Mouse (Mus musculus) small intestine, adult 2 months (tissue): ENCODE data around the gene Higd1a. TPM values are rescaled to one million over a fixed set of nuclear protein-coding genes. Genes with fewer than 3 reads are reported as not detected.

Experiments
- H3K27ac ChIP-seq: fragments of 200-500 bp; 2 replicates; pipeline ENCODE4 v1.5.1; 2012; ENCODE audit warnings: low read depth, low read length, control low read depth, inconsistent platforms; ENCODE audit not compliant: insufficient read depth
- H3K27me3 ChIP-seq: fragments of 200-500 bp; 2 replicates; pipeline ENCODE4 v1.6.1; 2012; ENCODE audit warnings: mild to moderate bottlenecking, moderate library complexity, low read length, inconsistent platforms; ENCODE audit not compliant: control insufficient read depth, insufficient read depth
- H3K36me3 ChIP-seq: fragments of 200-500 bp; 2 replicates; pipeline ENCODE4 v1.6.1; 2012; ENCODE audit warnings: mild to moderate bottlenecking, low read length, control low read depth, inconsistent platforms; ENCODE audit not compliant: control insufficient read depth, insufficient read depth
- H3K4me1 ChIP-seq: fragments of 200-500 bp; 2 replicates; pipeline ENCODE4 v1.6.1; 2012; ENCODE audit warnings: low read length, inconsistent platforms, mixed read lengths; ENCODE audit not compliant: control insufficient read depth, insufficient read depth, insufficient read length
- H3K4me3 ChIP-seq: fragments of 200-500 bp; 2 replicates; pipeline ENCODE4 v1.5.1; 2012; ENCODE audit warnings: low read depth, mild to moderate bottlenecking, control low read depth, inconsistent platforms, low read length, moderate library complexity
- CTCF ChIP-seq: fragments of 200-500 bp; IDR thresholded peaks from 2 replicates; pipeline ENCODE4 v1.5.1; 2012; ENCODE audit warnings: low read depth, mild to moderate bottlenecking, control low read depth, inconsistent platforms, low read length, moderate library complexity, mixed read lengths; ENCODE audit not compliant: insufficient replicate concordance, insufficient read length; ENCODE audit errors: extremely low read depth
- POLR2A ChIP-seq: fragments of 200-500 bp; IDR thresholded peaks from 2 replicates; pipeline ENCODE4 v1.6.1; 2012; ENCODE audit warnings: low read depth, mild to moderate bottlenecking, control low read depth, inconsistent platforms, low read length, moderate library complexity
- WGBS: fragments of 180-500 bp; shearing (Covaris S2); methylation state at CpG from one replicate; pipeline ENCODE4 v1.1.7; 2018; 5-methylcytosine and 5-hydroxymethylcytosine counted together
- polyA plus RNA-seq: library from polyadenylated mRNA; depleted of rRNA; stranded (reverse); fragments of >200 nt; gene quantifications from 2 replicates; pipeline ENCODE4 v1.2.3, GENCODE M21; 2012

The Higd1a gene
- polyA plus RNA-seq, 1 experiment: 11.4 TPM

- no peaks in the 10 kb centered on the region for H3K4me1 ChIP-seq
- no peaks in the 10 kb centered on the region for H3K27me3 ChIP-seq
- TF ChIP-seq CTCF (no peak), POLR2A (no peak)
- peaks cover 22% of the 10 kb centered on the region for H3K36me3 ChIP-seq
- no peak overlapping the region for H3K4me3 ChIP-seq
- no peak overlapping the region for H3K27ac ChIP-seq
- WGBS: 63% methylated on average over 5 of the region's 5 CpGs
Observed at GRCm38 (mm10) chr9:121847842-121848241, 10.3 kb downstream of the Higd1a start.

- Histone ChIP-seq H3K4me3 (no peak overlapping the region), H3K4me1 (no peaks in the 10 kb centered on the region), H3K27ac (no peak overlapping the region), H3K36me3 (peaks cover 22% of the 10 kb centered on the region), H3K27me3 (no peaks in the 10 kb centered on the region)
- 92% methylated on average over 4 of the region's 4 CpGs for WGBS
- TF ChIP-seq CTCF (no peak), POLR2A (no peak)
Observed at GRCm38 (mm10) chr9:121847138-121847537, 11.0 kb downstream of the Higd1a start.

GRCm38 (mm10) chr9:121846526-121847118, 11.5 kb downstream of the Higd1a start:
- TF ChIP-seq POLR2A: no peak
- TF ChIP-seq CTCF: peak; percentile 80; the same call in 1 of the 2 replicates
- H3K36me3 ChIP-seq: peaks cover 19% of the 10 kb centered on the region
- 32% methylated on average over 10 of the region's 10 CpGs for WGBS

DNA sequence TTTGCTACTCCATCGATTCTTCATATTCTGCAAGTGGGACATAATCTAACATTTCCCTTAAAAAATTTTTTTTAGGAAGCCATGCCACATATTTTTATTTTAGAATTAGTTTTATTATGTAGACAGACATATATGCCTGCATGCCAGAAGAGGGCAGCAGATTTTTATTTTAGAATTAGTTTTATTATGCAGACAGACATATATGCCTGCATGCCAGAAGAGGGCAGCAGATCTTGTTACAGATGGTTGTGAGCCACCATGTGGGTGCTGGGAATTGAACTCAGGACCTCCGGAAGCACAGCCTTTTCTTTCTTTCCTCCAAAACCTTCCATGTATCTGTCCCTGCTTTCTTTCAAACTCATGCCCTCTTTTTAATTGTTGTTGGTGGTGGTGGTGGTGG, 15.2 kb downstream of the Higd1a start:
- peaks cover 9% of the 10 kb centered on the region for H3K27me3 ChIP-seq
- H3K36me3 ChIP-seq: peaks cover 3% of the 10 kb centered on the region; the same call in 1 of the 2 replicates
- no peak overlapping the region for H3K27ac ChIP-seq
- TF ChIP-seq POLR2A (no peak), CTCF (peak; percentile 26; the same call in 1 of the 2 replicates)
- WGBS: 94% methylated on average over 2 of the region's 2 CpGs
- H3K4me1 ChIP-seq: peaks cover 2% of the 10 kb centered on the region; the same call in 1 of the 2 replicates
- no peak overlapping the region for H3K4me3 ChIP-seq

More at GRCm38 (mm10) chr9:121846526-121847118, 11.5 kb downstream of the Higd1a start:
- Histone ChIP-seq H3K27ac (no peak overlapping the region), H3K4me3 (no peak overlapping the region), H3K27me3 (no peaks in the 10 kb centered on the region), H3K4me1 (no peaks in the 10 kb centered on the region)

- Histone ChIP-seq H3K4me1 (peaks cover 2% of the 10 kb centered on the region; the same call in 1 of the 2 replicates), H3K36me3 (no peaks in the 10 kb centered on the region), H3K27ac (no peak overlapping the region), H3K27me3 (peaks cover 9% of the 10 kb centered on the region), H3K4me3 (peak overlapping the region; percentile 43)
- WGBS: 34% methylated on average over 7 of the region's 7 CpGs
- TF ChIP-seq CTCF (no peak), POLR2A (no peak)
Observed at GRCm38 (mm10) chr9:121839622-121839965, 18.6 kb downstream of the Higd1a start.

DNA sequence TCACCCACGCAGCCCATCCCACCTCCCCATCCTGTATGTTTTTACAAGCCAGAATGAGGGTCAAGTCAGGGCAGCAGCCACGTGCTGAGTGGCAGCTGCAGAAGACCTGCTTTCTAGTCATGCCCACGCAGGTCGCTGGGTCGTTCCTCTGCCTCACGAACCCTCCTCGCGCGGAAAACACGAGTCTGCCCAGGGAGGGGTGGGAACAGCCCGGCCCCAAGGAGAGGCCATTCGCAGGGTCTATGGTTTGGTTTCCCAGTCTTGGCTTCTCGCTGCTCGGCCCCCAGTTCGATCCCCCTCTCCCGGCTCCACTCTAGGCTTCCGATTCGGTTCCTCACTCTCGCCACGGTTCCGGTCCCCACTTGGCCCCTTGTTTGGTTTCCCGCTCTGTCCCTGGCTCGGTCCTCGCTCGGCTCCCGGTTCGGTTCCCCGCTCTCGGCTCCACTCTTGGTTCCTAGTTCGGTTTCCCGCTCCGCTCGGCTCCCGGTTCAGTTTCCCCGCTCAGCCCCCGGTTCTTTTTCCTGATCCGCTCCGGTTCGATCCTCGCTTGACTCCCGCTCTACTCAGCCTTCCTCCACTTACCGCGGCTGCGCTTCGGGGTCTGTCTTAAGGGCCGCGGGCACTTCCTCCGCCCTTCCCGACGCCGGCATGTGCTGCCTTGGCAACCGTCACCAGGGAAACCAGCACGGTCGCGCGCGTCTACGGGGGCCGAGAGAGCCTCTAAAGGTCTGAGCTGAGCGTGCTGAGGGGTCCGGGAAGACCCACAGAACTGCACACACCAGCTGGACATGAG, 19.1 kb downstream of the Higd1a start, which contains the start of gene Ccdc13:
Gene Ccdc13, minus strand, starts transcription at position 633 of the 793 bp plus-strand sequence.
- Histone ChIP-seq H3K36me3 (no peaks in the 10 kb centered on the region), H3K4me1 (peaks cover 2% of the 10 kb centered on the region; the same call in 1 of the 2 replicates), H3K4me3 (peak within 1 kb of the TSS; percentile 43), H3K27ac (no peak within 1 kb of the TSS), H3K27me3 (peaks cover 9% of the 10 kb centered on the region)
- TF ChIP-seq POLR2A: no peak
- TF ChIP-seq CTCF: no peak
- 12% methylated on average over 61 of the region's 61 CpGs for WGBS

DNA sequence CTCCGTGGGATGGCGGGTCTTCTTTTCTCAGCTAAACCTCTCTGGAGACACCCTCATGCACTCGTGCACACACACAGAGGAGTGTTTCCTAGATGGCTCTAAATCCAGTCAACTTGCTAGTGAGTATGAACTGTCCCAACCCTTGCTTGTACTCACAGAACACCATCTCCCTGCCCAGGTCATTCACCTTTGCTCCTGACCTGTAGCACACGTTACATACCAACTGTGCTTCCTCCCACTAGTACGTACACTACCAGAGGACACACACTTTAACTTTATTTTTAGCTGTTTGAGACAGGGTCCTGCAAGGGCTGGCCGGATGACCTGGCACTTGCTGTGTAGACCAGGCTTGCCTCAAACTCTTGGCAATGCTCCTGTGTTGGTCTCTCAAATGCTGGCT, 20.2 kb downstream of the Higd1a start:
- WGBS: 84% methylated on average over 6 of the region's 6 CpGs
- TF ChIP-seq POLR2A: no peak
- no peak for TF ChIP-seq CTCF

More for the DNA sequence above, 20.2 kb downstream of the Higd1a start:
- Histone ChIP-seq H3K27me3 (peaks cover 9% of the 10 kb centered on the region), H3K36me3 (no peaks in the 10 kb centered on the region), H3K4me3 (no peak overlapping the region), H3K4me1 (peaks cover 2% of the 10 kb centered on the region; the same call in 1 of the 2 replicates), H3K27ac (no peak overlapping the region)
